Mouse (Mus musculus) heart, embryonic 14.5 days (tissue): Measurements from ENCODE around the gene Olfr616. TPM values are rescaled to one million over a fixed set of nuclear protein-coding genes. Genes with fewer than 3 reads are reported as not detected.
"Not testable (repeated sequence)": the region's sequence is repeated elsewhere in the genome, so short reads cannot be mapped to it uniquely, and the experiment has no call there.

Experiments used
- ATAC-seq: fragments of 200-750 bp; cut with Nextera tagmentation; 2 replicates; pipeline ENCODE4 v1.8.0; 2017; ENCODE audit warnings: low read depth, moderate TSS enrichment; ENCODE audit not compliant: insufficient number of reproducible peaks, insufficient read depth, low FRiP score
- H3K27ac ChIP-seq, 2 experiments: fragments of 200-500 bp in 1 of 2; fragments of 300-500 bp in 1 of 2; sonication (generic) in 1 of 2; replicated peaks in 1 of 2; 2 replicates each; pipeline ENCODE4 v1.5.1; 2012 to 2014; ENCODE audit warnings: low read depth in 2 of 2, low read length in 2 of 2, control low read depth in 1 of 2, mild to moderate bottlenecking in 1 of 2, mixed read lengths in 1 of 2; ENCODE audit not compliant: control insufficient read depth in 1 of 2, insufficient read depth in 1 of 2
- H3K27me3 ChIP-seq: fragments of 300-500 bp; sonication (generic); 2 replicates; pipeline ENCODE4 v1.6.1; 2014; ENCODE audit warnings: mild to moderate bottlenecking, low read length, control low read depth; ENCODE audit not compliant: control insufficient read depth, insufficient read depth
- H3K36me3 ChIP-seq: fragments of 300-500 bp; sonication (generic); 2 replicates; pipeline ENCODE4 v1.6.1; 2014; ENCODE audit warnings: mild to moderate bottlenecking, control low read depth, low read length, mixed read lengths; ENCODE audit not compliant: control insufficient read depth, insufficient read depth
- H3K4me1 ChIP-seq, 2 experiments: fragments of 200-500 bp in 1 of 2; fragments of 300-500 bp in 1 of 2; sonication (generic) in 1 of 2; 2 replicates each; pipeline ENCODE4 v1.6.1; 2012 to 2014; ENCODE audit warnings: low read length in 2 of 2, control low read depth in 1 of 2, mixed read lengths in 1 of 2; ENCODE audit not compliant: control insufficient read depth in 2 of 2, insufficient read depth in 2 of 2
- H3K4me2 ChIP-seq: fragments of 300-500 bp; sonication (generic); 2 replicates; pipeline ENCODE4 v1.6.1; 2014; ENCODE audit warnings: mild to moderate bottlenecking, low read length
- H3K4me3 ChIP-seq, 2 experiments: fragments of 200-500 bp in 1 of 2; fragments of 300-500 bp in 1 of 2; sonication (generic) in 1 of 2; 2 replicates each; pipeline ENCODE4 v1.5.1; 2012 to 2014; ENCODE audit warnings: low read length in 2 of 2, mild to moderate bottlenecking in 2 of 2, control low read depth in 1 of 2, low read depth in 1 of 2, moderate library complexity in 1 of 2; ENCODE audit not compliant: control insufficient read depth in 1 of 2, insufficient read depth in 1 of 2
- H3K9ac ChIP-seq: fragments of 300-500 bp; sonication (generic); 2 replicates; pipeline ENCODE4 v1.6.1; 2014; ENCODE audit warnings: mild to moderate bottlenecking, low read length
- H3K9me3 ChIP-seq: fragments of 300-500 bp; sonication (generic); 2 replicates; pipeline ENCODE4 v1.6.1; 2016; ENCODE audit warnings: low read length, control low read depth; ENCODE audit not compliant: control insufficient read depth
- WGBS: fragments of 180-500 bp; shearing (Covaris S2); extraction: QIAGEN DNeasy Blood & Tissue Kit; methylation state at CpG from one replicate; pipeline ENCODE4 v1.1.7; 2014; 5-methylcytosine and 5-hydroxymethylcytosine counted together
- microRNA-seq: library from miRNA; unstranded; fragments of <30 nt; microRNA quantifications from one replicate; pipeline ENCODE4, GENCODE M21; 2016
- polyA plus RNA-seq: library from polyadenylated mRNA; unstranded; fragments of >200 nt; fragmentation: Nextera tagmentation; extraction: Ambion mirVana; gene quantifications from 2 replicates; pipeline ENCODE4 v1.2.1, GENCODE M21; 2014

Olfr616 gene
- polyA plus RNA-seq, 1 experiment from 2014 or later: not detected

- 80% methylated on average over 2 of the region's 2 CpGs for whole genome bisulfite sequencing
Observed at GRCm38 (mm10) chr7:103542617-103543016, 26.3 kb downstream of the Olfr616 start, which contains the start of gene Olfr612. Gene Olfr612, minus strand, starts transcription at chr7:103542717.

GRCm38 (mm10) chr7:103520746-103521145, 48.2 kb downstream of the Olfr616 start, which contains the start of gene Olfr611:
Gene Olfr611, minus strand, starts transcription at chr7:103520846.
- not testable (repeated sequence) for H3K9me3 ChIP-seq, H3K4me3 ChIP-seq, H3K36me3 ChIP-seq, H3K4me2 ChIP-seq, H3K9ac ChIP-seq, H3K4me1 ChIP-seq, ATAC-seq, H3K27me3 ChIP-seq, H3K27ac ChIP-seq
- 75% methylated on average over 1 of the region's 1 CpGs for WGBS

More at GRCm38 (mm10) chr7:103542617-103543016, 26.3 kb downstream of the Olfr616 start, which contains the start of gene Olfr612:
- H3K27me3 ChIP-seq, H3K9ac ChIP-seq, H3K27ac ChIP-seq, ATAC-seq, H3K9me3 ChIP-seq, H3K4me1 ChIP-seq, H3K4me3 ChIP-seq, H3K4me2 ChIP-seq, H3K36me3 ChIP-seq: not testable (repeated sequence)

Small RNA genes lying within 50 kb of the gene (microRNA-seq; reads per million reads assigned to microRNA genes)
- not detected for gene Gm26506

Other genes starting within 250 kb of the Olfr616 start
- not detected in 2 replicates for gene Olfr598, start 245.6 kb downstream of the Olfr616 start, polyA plus RNA-seq
- not detected in 2 replicates for gene Olfr599, start 233.2 kb downstream of the Olfr616 start, polyA plus RNA-seq
- gene Olfr600, start 219.5 kb downstream of the Olfr616 start, polyA plus RNA-seq: not detected in 2 replicates
- gene Olfr601, start 206.5 kb downstream of the Olfr616 start, polyA plus RNA-seq: not detected in 2 replicates
- not detected in 2 replicates for gene Olfr603, start 183.0 kb downstream of the Olfr616 start, polyA plus RNA-seq
- not detected in 2 replicates for gene Usp17lc, start 154.1 kb downstream of the Olfr616 start, polyA plus RNA-seq
- not detected in 2 replicates for gene Olfr605, start 123.7 kb downstream of the Olfr616 start, polyA plus RNA-seq
- gene Olfr606, start 120.1 kb downstream of the Olfr616 start, polyA plus RNA-seq: not detected in 2 replicates
- 0.30 and 0.38 TPM in 2 replicates for gene Olfr607, start 105.0 kb downstream of the Olfr616 start, polyA plus RNA-seq
- gene Olfr608, start 99.3 kb downstream of the Olfr616 start, polyA plus RNA-seq: 0.40 and 0.62 TPM in 2 replicates
- gene Olfr609, start 71.1 kb downstream of the Olfr616 start, polyA plus RNA-seq: not detected in 2 replicates
- gene Olfr610, start 57.0 kb downstream of the Olfr616 start, polyA plus RNA-seq: not detected in 2 replicates
- not detected in 2 replicates for gene Olfr611, start 48.3 kb downstream of the Olfr616 start, polyA plus RNA-seq
- gene Olfr612, start 26.4 kb downstream of the Olfr616 start, polyA plus RNA-seq: not detected in 2 replicates
- gene Olfr613, start 21.1 kb downstream of the Olfr616 start, polyA plus RNA-seq: not detected in 2 replicates
- gene Olfr615, start 13.1 kb downstream of the Olfr616 start, polyA plus RNA-seq: not detected in 2 replicates
- not detected in 2 replicates for gene Olfr617, start 3.9 kb upstream of the Olfr616 start, polyA plus RNA-seq
- gene Olfr618, start 21.0 kb upstream of the Olfr616 start, polyA plus RNA-seq: not detected in 2 replicates
- gene Olfr619, start 31.4 kb upstream of the Olfr616 start, polyA plus RNA-seq: not detected in 2 replicates
- gene Olfr620, start 43.4 kb upstream of the Olfr616 start, polyA plus RNA-seq: not detected in 2 replicates
- gene Olfr622, start 73.6 kb upstream of the Olfr616 start, polyA plus RNA-seq: not detected in 2 replicates
- not detected in 2 replicates for gene Olfr623, start 94.6 kb upstream of the Olfr616 start, polyA plus RNA-seq
- 0.04 and 0.08 TPM in 2 replicates for gene Olfr624, start 102.0 kb upstream of the Olfr616 start, polyA plus RNA-seq
- gene Olfr625-ps1, start 113.6 kb upstream of the Olfr616 start, polyA plus RNA-seq: not detected in 2 replicates
- not detected in 2 replicates for gene Olfr243, start 145.5 kb upstream of the Olfr616 start, polyA plus RNA-seq
- gene Olfr628, start 161.2 kb upstream of the Olfr616 start, polyA plus RNA-seq: not detected in 2 replicates
- not detected in 2 replicates for gene Olfr629, start 175.8 kb upstream of the Olfr616 start, polyA plus RNA-seq
- not detected in 2 replicates for gene Olfr630, start 188.2 kb upstream of the Olfr616 start, polyA plus RNA-seq
- not detected in 2 replicates for gene Olfr69, start 202.5 kb upstream of the Olfr616 start, polyA plus RNA-seq
- not detected in 2 replicates for gene Olfr68, start 210.6 kb upstream of the Olfr616 start, polyA plus RNA-seq
- gene Olfr67, start 222.7 kb upstream of the Olfr616 start, polyA plus RNA-seq: not detected in 2 replicates
- 4,945 and 8,964 TPM in 2 replicates for gene Hbb-bt, start 244.9 kb upstream of the Olfr616 start, polyA plus RNA-seq